Mouse (Mus musculus) MEL (cell line): ENCODE measurements around the gene Hoxb2.

Experiments used
- GABPA ChIP-seq: IDR thresholded peaks from 2 replicates; pipeline ENCODE4 v1.6.1; 2012; ENCODE audit warnings: low read depth, mild to moderate bottlenecking, inconsistent platforms, low read length, improper control_type of control experiment, moderate library complexity
- HCFC1 ChIP-seq: IDR thresholded peaks from 2 replicates; pipeline ENCODE4 v1.6.1; 2012; ENCODE audit warnings: low read depth, mild to moderate bottlenecking, inconsistent platforms, low read length, improper control_type of control experiment, moderate library complexity
- MAFK ChIP-seq: IDR thresholded peaks from 2 replicates; pipeline ENCODE4 v1.6.1; 2011; ENCODE audit warnings: low read depth, mild to moderate bottlenecking, low read length, improper control_type of control experiment, borderline replicate concordance
- POLR2A ChIP-seq, 2 experiments: IDR thresholded peaks; 2 replicates each; pipeline ENCODE4 v1.6.1; 2011 to 2012; ENCODE audit warnings: low read length in 2 of 2, mild to moderate bottlenecking in 2 of 2, control low read depth in 1 of 2, improper control_type of control experiment in 1 of 2, low read depth in 1 of 2, moderate library complexity in 1 of 2; ENCODE audit not compliant: control insufficient read depth in 1 of 2, insufficient read depth in 1 of 2, poor library complexity in 1 of 2
- ZNF384 ChIP-seq: IDR thresholded peaks from 2 replicates; pipeline ENCODE4 v1.6.1; 2012; ENCODE audit warnings: low read depth, mild to moderate bottlenecking, inconsistent platforms, low read length, improper control_type of control experiment

- TF ChIP-seq ZNF384 (no peak), MAFK (no peak), POLR2A (IDR thresholded peaks at IDR 0.05; ENCODE audit: control insufficient read depth in 1 of 2, insufficient read depth in 1 of 2, low read depth in 1 of 2, low read length in 2 of 2, poor library complexity in 1 of 2) (no peak), HCFC1 (no peak), GABPA (no peak)
These were observed 21.7 kb upstream of the Hoxb2 start for GRCm38 (mm10) chr11:96328605-96329004.
